Mouse (Mus musculus) limb, embryonic 15.5 days (tissue): ENCODE data around the gene Tspan33. TPM values are rescaled to one million over a fixed set of nuclear protein-coding genes. Genes with fewer than 3 reads are reported as not detected.

Source experiments
- ATAC-seq: fragments of 200-750 bp; cut with Nextera tagmentation; 2 replicates; pipeline ENCODE4 v1.8.0; 2017; ENCODE audit warnings: low read depth, moderate TSS enrichment; ENCODE audit not compliant: insufficient number of reproducible peaks, low FRiP score, low TSS enrichment
- H3K27ac ChIP-seq: fragments of 300-500 bp; sonication (generic); 2 replicates; pipeline ENCODE4 v1.5.1; 2015; ENCODE audit warnings: moderate library complexity, mild to moderate bottlenecking, inconsistent platforms
- H3K27me3 ChIP-seq: fragments of 300-500 bp; sonication (generic); 2 replicates; pipeline ENCODE4 v1.6.1; 2015; ENCODE audit warnings: inconsistent platforms
- H3K36me3 ChIP-seq: fragments of 300-500 bp; sonication (generic); 2 replicates; pipeline ENCODE4 v1.6.1; 2015; ENCODE audit warnings: inconsistent platforms
- H3K4me1 ChIP-seq: fragments of 300-500 bp; sonication (generic); 2 replicates; pipeline ENCODE4 v1.6.1; 2015; ENCODE audit warnings: inconsistent platforms
- H3K4me2 ChIP-seq: fragments of 300-500 bp; sonication (generic); 2 replicates; pipeline ENCODE4 v1.6.1; 2015; ENCODE audit warnings: mild to moderate bottlenecking, inconsistent platforms
- H3K4me3 ChIP-seq: fragments of 300-500 bp; sonication (generic); 2 replicates; pipeline ENCODE4 v1.5.1; 2015; ENCODE audit warnings: mild to moderate bottlenecking, inconsistent platforms
- H3K9ac ChIP-seq: fragments of 300-500 bp; sonication (generic); 2 replicates; pipeline ENCODE4 v1.6.1; 2015; ENCODE audit warnings: inconsistent platforms
- H3K9me3 ChIP-seq: fragments of 300-500 bp; sonication (generic); 2 replicates; pipeline ENCODE4 v1.6.1; 2016; ENCODE audit warnings: inconsistent platforms
- WGBS: fragments of 180-500 bp; shearing (Covaris S2); methylation state at CpG from one replicate; pipeline ENCODE4 v1.1.7; 2015; 5-methylcytosine and 5-hydroxymethylcytosine counted together
- polyA plus RNA-seq: library from polyadenylated mRNA; unstranded; fragments of >200 nt; fragmentation: Nextera tagmentation; extraction: Ambion mirVana; gene quantifications from 2 replicates; pipeline ENCODE4 v1.2.1, GENCODE M21; 2015

Gene Tspan33
- polyA plus RNA-seq, 1 experiment from 2014 or later = 4.3 TPM

DNA sequence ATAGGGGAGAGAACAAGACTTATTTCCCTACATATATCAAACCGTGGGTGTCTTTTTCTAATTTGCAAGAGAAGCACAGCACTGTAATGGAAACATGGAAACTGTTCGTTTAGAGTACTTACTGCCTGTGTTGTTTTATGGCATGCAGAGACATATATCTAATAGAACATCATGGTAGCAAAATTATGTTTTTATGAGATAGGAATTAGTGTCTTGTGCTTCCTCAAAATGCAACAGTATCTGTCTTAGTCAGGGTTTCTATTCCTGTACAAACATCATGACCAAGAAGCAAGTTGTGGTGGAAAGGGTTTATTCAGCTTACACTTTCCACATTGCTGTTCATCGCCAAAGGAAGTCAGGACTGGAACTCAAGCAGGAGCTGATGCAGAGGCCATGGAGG lies 8.1 kb downstream of the Tspan33 start:
- no peak overlapping the region for H3K4me2 ChIP-seq
- no peaks in the 10 kb centered on the region for H3K36me3 ChIP-seq
- no peak overlapping the region for H3K4me3 ChIP-seq
- WGBS = 82% methylated on average over 3 of the region's 3 CpGs
- no peaks in the 10 kb centered on the region for H3K27me3 ChIP-seq
- no peak overlapping the region for H3K9ac ChIP-seq
- no peaks in the 10 kb centered on the region for H3K9me3 ChIP-seq
- H3K27ac ChIP-seq = no peak overlapping the region
- H3K4me1 ChIP-seq = no peaks in the 10 kb centered on the region
- ATAC-seq = no peak

DNA sequence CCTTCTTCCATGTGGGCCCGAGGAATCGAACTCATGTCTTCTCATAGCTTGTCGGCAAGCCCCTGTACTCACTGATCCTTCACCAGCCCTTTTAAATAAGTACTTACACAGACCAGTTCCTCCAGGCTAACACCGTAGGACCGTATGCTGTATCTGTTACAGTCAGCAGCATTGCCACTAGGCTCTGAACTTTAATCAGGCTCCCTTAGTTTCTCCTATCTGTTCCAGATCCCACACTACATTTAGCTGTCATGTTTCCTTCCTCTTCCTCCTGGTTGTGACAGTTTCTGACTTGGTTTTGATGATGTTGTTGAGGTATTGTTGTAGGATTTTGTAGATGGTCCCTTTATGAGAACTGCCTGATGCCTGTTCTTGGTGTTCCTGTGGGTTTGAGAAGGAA lies 10.1 kb downstream of the Tspan33 start:
- no peak overlapping the region for H3K9ac ChIP-seq
- H3K4me1 ChIP-seq = peaks cover 3% of the 10 kb centered on the region; the same call in 1 of the 2 replicates
- H3K27me3 ChIP-seq = no peaks in the 10 kb centered on the region
- no peak overlapping the region for H3K4me3 ChIP-seq
- no peaks in the 10 kb centered on the region for H3K9me3 ChIP-seq
- H3K4me2 ChIP-seq = no peak overlapping the region
- no peak for ATAC-seq
- H3K36me3 ChIP-seq = no peaks in the 10 kb centered on the region
- no peak overlapping the region for H3K27ac ChIP-seq
- 88% methylated on average over 5 of the region's 5 CpGs for WGBS

DNA sequence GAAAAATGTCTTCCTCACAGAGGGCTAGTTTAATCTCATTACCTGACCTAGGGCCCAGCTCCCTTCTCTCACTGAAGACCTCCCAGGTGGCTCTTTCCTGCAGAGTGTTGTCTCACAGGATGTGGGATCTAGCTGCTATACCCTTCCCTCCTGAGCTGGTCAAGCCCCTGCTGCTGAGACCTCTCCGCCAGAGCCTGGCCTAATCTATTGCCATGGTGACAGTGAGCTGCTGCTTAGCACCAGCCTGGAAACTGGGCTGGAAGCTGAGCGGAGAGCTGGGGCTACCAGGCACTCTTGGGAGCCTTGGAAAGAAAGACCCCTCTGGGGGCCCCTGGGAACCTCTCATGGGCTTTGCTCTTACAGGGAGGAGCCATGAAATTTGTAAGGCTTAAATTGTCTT lies 13.9 kb downstream of the Tspan33 start:
- H3K9ac ChIP-seq = no peak overlapping the region
- no peak overlapping the region for H3K4me2 ChIP-seq
- H3K36me3 ChIP-seq = no peaks in the 10 kb centered on the region
- H3K4me1 ChIP-seq = peaks cover 3% of the 10 kb centered on the region; the same call in 1 of the 2 replicates
- no peak overlapping the region for H3K4me3 ChIP-seq
- H3K27ac ChIP-seq = no peak overlapping the region
- no peaks in the 10 kb centered on the region for H3K27me3 ChIP-seq
- no peaks in the 10 kb centered on the region for H3K9me3 ChIP-seq
- ATAC-seq = no peak
- WGBS = 27% methylated on average over 2 of the region's 2 CpGs

DNA sequence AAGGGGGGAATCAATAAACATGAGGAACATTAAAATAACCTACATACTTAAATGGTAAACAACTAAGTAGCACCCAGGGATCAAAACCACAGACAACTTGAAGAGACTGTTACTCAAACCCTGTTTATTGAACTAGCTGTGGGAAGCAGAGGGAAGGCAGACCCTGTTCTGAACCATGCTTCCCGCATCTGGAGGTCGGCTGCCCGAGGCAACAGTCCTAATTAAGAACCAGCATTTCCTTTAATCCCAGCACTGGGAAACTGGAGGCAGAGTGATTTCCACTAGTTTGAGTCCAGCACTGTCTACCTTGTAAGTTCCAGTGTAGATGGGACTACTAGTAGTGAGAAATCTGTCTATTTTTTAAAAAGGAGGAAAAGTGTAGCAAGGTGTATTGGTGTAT lies 17.3 kb downstream of the Tspan33 start:
- Histone ChIP-seq H3K4me3 (no peak overlapping the region), H3K4me1 (peaks cover 3% of the 10 kb centered on the region; the same call in 1 of the 2 replicates), H3K36me3 (no peaks in the 10 kb centered on the region), H3K9ac (no peak overlapping the region), H3K27ac (no peak overlapping the region), H3K4me2 (no peak overlapping the region), H3K27me3 (no peaks in the 10 kb centered on the region), H3K9me3 (no peaks in the 10 kb centered on the region)
- WGBS = 25% methylated on average over 3 of the region's 3 CpGs
- ATAC-seq = no peak

DNA sequence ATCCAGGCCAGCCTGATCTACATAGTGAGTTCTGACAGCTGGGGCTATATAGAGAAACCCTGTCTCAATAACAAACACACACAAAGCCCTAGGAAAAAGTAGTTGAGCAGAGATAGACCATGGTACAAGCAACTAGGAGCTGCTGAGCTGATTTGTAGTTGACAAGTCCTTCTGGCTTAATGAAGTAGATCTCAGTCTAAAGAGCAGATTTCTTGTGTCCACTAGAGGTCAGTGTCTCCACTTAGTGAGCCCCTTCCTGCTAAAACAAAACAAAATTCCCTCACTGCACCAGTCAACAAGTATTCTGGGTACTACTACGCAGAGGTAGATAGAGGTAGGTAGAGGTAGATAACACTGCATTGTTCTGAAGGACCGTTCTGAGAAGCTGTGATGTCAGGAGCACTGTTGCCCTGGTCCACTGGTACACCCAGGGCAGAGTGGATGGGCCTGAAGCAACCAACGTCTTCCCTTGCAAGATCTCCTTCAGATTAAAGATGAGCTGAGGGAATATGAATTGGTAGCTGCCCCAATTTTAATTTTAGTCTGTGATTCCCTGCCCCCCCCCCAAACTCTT lies 18.1 kb downstream of the Tspan33 start:
- Histone ChIP-seq H3K4me3 (no peak overlapping the region), H3K36me3 (no peaks in the 10 kb centered on the region), H3K27me3 (no peaks in the 10 kb centered on the region), H3K9me3 (no peaks in the 10 kb centered on the region), H3K9ac (no peak overlapping the region), H3K27ac (no peak overlapping the region), H3K4me2 (no peak overlapping the region), H3K4me1 (peaks cover 9% of the 10 kb centered on the region)
- WGBS = 43% methylated on average over 3 of the region's 3 CpGs
- ATAC-seq = no peak

DNA sequence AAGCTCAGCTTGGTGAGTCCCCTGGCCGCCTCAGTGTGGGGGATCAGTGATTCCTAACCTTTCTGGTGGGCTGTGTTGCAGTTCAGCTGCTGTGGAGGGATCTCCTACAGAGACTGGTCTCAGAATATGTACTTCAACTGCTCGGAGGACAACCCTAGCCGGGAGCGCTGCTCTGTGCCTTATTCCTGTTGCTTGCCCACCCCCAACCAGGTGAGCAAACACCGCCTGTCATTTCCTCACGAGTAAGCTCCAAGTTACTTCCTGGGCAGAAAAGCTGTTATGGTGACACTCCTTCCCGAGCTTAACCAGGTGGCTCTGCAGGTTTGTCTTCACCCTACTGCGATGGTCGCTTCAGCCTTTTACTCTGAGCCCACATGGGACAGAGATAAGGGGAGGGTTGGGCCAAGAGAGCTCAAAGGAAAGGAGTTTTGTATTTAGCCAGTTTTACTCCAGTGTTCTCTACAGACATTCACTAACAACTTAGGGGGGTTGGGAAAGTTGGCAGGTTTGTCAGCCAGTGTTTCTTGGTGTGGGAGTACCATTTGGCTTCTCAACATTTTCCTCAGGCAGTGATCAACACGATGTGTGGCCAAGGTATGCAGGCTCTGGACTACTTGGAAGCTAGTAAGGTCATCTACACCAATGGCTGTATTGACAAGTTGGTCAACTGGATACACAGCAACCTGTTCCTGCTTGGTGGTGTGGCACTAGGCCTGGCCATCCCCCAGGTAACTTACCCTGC lies 22.8 kb downstream of the Tspan33 start:
- H3K27ac ChIP-seq = peak overlapping the region; percentile 88
- H3K36me3 ChIP-seq = no peaks in the 10 kb centered on the region
- 58% methylated on average over 10 of the region's 10 CpGs for WGBS
- no peak overlapping the region for H3K9ac ChIP-seq
- no peak for ATAC-seq
- H3K4me2 ChIP-seq = no peak overlapping the region
- H3K4me3 ChIP-seq = no peak overlapping the region
- no peaks in the 10 kb centered on the region for H3K9me3 ChIP-seq
- H3K4me1 ChIP-seq = peaks cover 28% of the 10 kb centered on the region
- H3K27me3 ChIP-seq = no peaks in the 10 kb centered on the region

DNA sequence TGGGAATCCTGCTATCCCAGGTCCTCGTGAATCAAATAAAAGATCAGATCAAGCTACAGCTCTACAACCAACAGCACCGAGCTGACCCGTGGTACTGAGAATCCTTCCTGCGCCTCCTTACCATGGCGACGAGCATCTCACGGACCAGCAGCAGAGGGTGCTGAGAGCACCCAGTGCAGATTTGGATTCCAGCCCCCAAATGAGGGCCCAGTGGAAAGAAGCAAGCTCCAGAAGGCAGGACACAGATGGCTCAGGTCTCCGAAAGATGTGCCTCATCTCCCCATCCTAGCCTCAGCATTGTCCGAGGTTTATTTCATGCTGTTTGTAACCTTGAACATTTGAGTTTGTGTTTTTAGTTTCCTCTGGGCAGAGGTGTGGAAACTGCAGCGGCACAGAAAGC lies 23.5 kb downstream of the Tspan33 start:
- no peak for ATAC-seq
- Histone ChIP-seq H3K9me3 (no peaks in the 10 kb centered on the region), H3K27ac (peak overlapping the region; percentile 88), H3K4me3 (peak overlapping the region; percentile 21; the same call in 1 of the 2 replicates), H3K4me1 (peaks cover 28% of the 10 kb centered on the region), H3K36me3 (no peaks in the 10 kb centered on the region), H3K27me3 (no peaks in the 10 kb centered on the region), H3K4me2 (peak overlapping the region; percentile 55), H3K9ac (no peak overlapping the region)
- WGBS = 62% methylated on average over 10 of the region's 10 CpGs

DNA sequence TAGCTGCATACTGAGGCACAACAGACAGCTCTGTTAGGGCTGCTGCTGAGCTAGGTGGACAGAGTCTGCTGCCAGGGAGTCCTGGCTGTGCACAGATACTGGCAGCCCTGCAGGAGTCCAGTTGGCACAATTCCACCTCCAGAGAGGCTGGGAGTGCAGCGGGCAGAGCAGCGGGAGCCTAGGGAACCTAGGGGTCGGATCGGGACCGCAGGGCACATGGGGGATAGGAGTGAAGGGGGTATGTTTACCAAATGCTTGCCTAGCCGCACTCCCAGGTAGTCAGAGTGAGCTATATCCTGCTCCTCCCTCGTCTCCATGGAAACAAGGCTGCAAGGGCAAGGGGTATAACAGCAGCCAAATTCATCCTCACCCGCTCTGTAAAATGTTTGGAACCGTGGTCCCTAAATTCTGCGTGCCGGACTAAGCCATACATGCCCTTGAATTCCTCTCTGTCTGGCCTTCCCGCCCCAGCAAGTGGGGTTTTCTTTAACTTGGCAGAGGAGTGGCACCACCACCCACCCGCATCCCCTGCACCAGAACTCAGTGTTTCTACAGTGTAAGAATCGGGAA lies 24.0 kb downstream of the Tspan33 start:
- no peak overlapping the region for H3K9ac ChIP-seq
- H3K36me3 ChIP-seq = no peaks in the 10 kb centered on the region
- H3K4me1 ChIP-seq = peaks cover 28% of the 10 kb centered on the region
- WGBS = 11% methylated on average over 14 of the region's 14 CpGs
- H3K27me3 ChIP-seq = no peaks in the 10 kb centered on the region
- H3K4me3 ChIP-seq = peak overlapping the region; percentile 21
- no peaks in the 10 kb centered on the region for H3K9me3 ChIP-seq
- peak; percentile 69 for ATAC-seq
- H3K27ac ChIP-seq = peak overlapping the region; percentile 88
- peak overlapping the region; percentile 55 for H3K4me2 ChIP-seq

DNA sequence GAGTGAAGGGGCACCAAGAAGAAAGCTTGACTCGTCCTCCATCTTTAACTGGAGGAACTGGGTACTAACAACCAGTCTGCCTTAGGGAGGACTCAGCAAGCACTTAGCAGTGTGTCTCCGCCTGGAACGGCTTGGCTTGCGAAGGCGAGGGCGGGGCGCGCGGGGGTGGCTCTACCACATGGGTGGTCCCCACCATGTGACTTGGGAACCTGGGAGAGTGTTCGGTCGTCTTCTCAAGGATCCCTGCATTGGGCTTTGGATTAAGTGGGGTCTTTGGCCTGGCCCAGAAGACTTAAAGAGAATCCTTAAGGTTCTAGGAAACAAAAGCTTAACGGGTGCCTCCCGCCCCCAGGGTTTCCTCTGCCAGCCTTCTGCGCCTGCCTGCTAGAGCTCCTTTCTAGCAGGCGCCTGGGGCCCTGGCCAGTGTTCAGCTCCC lies 24.9 kb downstream of the Tspan33 start:
- 2% methylated on average over 15 of the region's 15 CpGs for WGBS
- ATAC-seq = peak; percentile 78; the same call in 1 of the 2 replicates
- H3K9ac ChIP-seq = peak overlapping the region; percentile 26; the same call in 1 of the 2 replicates
- H3K4me2 ChIP-seq = peak overlapping the region; percentile 55
- peaks cover 28% of the 10 kb centered on the region for H3K4me1 ChIP-seq
- H3K36me3 ChIP-seq = no peaks in the 10 kb centered on the region
- H3K4me3 ChIP-seq = peak overlapping the region; percentile 41
- H3K27me3 ChIP-seq = no peaks in the 10 kb centered on the region
- no peaks in the 10 kb centered on the region for H3K9me3 ChIP-seq
- peak overlapping the region; percentile 88 for H3K27ac ChIP-seq

DNA sequence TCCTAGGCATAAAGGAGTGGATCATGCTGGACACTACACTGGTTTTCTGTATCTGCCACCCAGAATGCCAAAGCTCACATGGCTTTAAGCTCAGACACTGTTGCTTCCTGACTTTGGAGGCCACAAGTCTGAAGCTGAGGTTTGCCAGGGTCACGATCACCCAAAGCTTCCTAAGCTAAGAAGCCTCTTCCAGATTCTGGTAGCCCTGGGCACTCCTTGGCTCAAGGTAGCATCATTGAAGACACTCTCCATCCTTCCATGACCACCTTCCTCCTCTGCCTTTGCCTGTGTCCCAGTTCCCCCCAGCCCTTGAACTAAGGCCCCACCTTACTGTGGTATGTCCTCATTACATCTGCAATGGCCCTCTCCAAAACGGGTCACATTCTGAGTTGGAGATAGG lies 27.9 kb downstream of the Tspan33 start:
- no peak overlapping the region for H3K9ac ChIP-seq
- no peak overlapping the region for H3K27ac ChIP-seq
- H3K27me3 ChIP-seq = no peaks in the 10 kb centered on the region
- peaks cover 23% of the 10 kb centered on the region for H3K4me1 ChIP-seq
- H3K9me3 ChIP-seq = no peaks in the 10 kb centered on the region
- no peaks in the 10 kb centered on the region for H3K36me3 ChIP-seq
- ATAC-seq = no peak
- no peak overlapping the region for H3K4me2 ChIP-seq
- no peak overlapping the region for H3K4me3 ChIP-seq
- 71% methylated on average over 2 of the region's 2 CpGs for WGBS

DNA sequence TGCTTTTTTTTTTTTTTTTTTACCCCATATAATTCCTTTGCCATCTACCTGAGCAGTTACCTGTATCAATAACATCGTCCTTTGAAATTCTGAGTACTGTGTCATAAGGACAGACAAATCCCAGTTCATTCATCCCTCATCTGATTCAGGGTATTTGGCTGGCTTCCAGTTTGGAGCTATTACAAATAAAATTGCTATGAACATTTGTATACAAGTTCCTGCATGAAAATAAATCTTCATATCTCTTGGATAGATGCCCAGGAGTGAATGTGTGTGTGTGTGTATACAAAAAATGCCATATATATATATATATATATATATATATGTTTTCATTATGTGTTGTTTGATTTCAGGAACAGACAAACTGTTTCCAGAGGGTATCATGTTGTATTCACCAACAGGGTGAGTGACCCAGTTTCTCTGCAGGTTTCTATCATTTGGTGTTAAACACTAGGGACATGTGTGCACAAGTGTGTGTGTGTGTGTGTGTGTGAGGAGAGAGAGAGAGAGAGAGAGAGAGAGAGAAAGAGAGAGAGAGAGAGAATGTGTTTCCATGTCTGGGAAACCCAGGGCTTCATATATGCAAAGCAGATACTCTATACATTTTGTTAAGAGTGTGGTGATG lies 32.7 kb downstream of the Tspan33 start:
- no peak overlapping the region for H3K9ac ChIP-seq
- no peaks in the 10 kb centered on the region for H3K9me3 ChIP-seq
- H3K36me3 ChIP-seq = no peaks in the 10 kb centered on the region
- no peak for ATAC-seq
- H3K4me1 ChIP-seq = no peaks in the 10 kb centered on the region
- H3K27ac ChIP-seq = no peak overlapping the region
- 60% methylated on average over 1 of the region's 1 CpGs for whole genome bisulfite sequencing
- no peaks in the 10 kb centered on the region for H3K27me3 ChIP-seq
- no peak overlapping the region for H3K4me3 ChIP-seq
- no peak overlapping the region for H3K4me2 ChIP-seq

DNA sequence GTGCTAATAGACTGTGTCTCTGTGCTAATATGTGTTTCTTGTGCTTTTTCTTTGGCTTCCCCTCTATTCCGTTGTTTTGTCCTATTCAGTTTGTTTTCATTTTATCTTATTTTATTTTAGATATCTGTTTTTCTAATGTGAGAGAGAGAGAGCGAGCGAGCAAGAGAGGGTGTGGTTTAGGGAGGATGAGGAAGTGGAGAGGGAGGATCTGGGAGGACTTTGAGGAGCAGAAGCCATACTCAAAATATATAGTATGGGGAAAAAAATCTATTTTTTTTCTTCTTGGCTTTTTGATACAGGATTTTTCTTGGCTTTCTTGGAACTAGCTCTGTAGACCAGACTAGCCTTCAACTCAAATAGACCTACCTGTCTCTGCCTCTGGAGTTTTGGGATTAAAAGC lies 34.0 kb downstream of the Tspan33 start:
- no peaks in the 10 kb centered on the region for H3K9me3 ChIP-seq
- no peaks in the 10 kb centered on the region for H3K4me1 ChIP-seq
- H3K36me3 ChIP-seq = no peaks in the 10 kb centered on the region
- no peaks in the 10 kb centered on the region for H3K27me3 ChIP-seq
- ATAC-seq = no peak
- H3K9ac ChIP-seq = no peak overlapping the region
- H3K27ac ChIP-seq = no peak overlapping the region
- H3K4me2 ChIP-seq = no peak overlapping the region
- 79% methylated on average over 3 of the region's 3 CpGs for WGBS
- H3K4me3 ChIP-seq = no peak overlapping the region
